Mouse (Mus musculus) liver, postnatal 0 days (tissue): ENCODE measurements around the gene Npas1. TPM values are rescaled to one million over a fixed set of nuclear protein-coding genes. Genes with fewer than 3 reads are reported as not detected.

Experiments
- ATAC-seq: fragments of 200-750 bp; cut with Nextera tagmentation; 2 replicates; pipeline ENCODE4 v1.8.0; 2017; ENCODE audit warnings: mild to moderate bottlenecking, moderate library complexity
- DNase-seq: peaks from one replicate; pipeline ENCODE4 v3.0.0-alpha.2; 2016
- H3K27ac ChIP-seq: fragments of 300-500 bp; sonication (generic); 2 replicates; pipeline ENCODE4 v1.5.1; 2014; ENCODE audit warnings: antibody characterized with exemption, moderate library complexity, mild to moderate bottlenecking, low read depth
- H3K27me3 ChIP-seq: fragments of 300-500 bp; sonication (generic); 2 replicates; pipeline ENCODE4 v1.6.1; 2014; ENCODE audit warnings: low read length, control low read depth, mixed read lengths; ENCODE audit not compliant: insufficient read depth
- H3K36me3 ChIP-seq: fragments of 300-500 bp; sonication (generic); replicated peaks from 2 replicates; pipeline ENCODE4 v1.6.1; 2014; ENCODE audit warnings: mild to moderate bottlenecking, control low read depth, low read length, moderate library complexity, mixed read lengths; ENCODE audit not compliant: insufficient read depth
- H3K4me1 ChIP-seq: fragments of 300-500 bp; sonication (generic); 2 replicates; pipeline ENCODE4 v1.6.1; 2014; ENCODE audit warnings: antibody characterized with exemption, mild to moderate bottlenecking, control low read depth; ENCODE audit not compliant: insufficient read depth
- H3K4me2 ChIP-seq: fragments of 300-500 bp; sonication (generic); 2 replicates; pipeline ENCODE4 v1.6.1; 2014; ENCODE audit warnings: low read depth, mild to moderate bottlenecking, low read length, moderate library complexity, mixed read lengths
- H3K4me3 ChIP-seq: fragments of 300-500 bp; sonication (generic); 2 replicates; pipeline ENCODE4 v1.5.1; 2014; ENCODE audit warnings: low read depth, low read length
- H3K9ac ChIP-seq: fragments of 300-500 bp; sonication (generic); replicated peaks from 2 replicates; pipeline ENCODE4 v1.6.1; 2014; ENCODE audit warnings: mild to moderate bottlenecking, moderate library complexity
- H3K9me3 ChIP-seq: fragments of 300-500 bp; sonication (generic); 2 replicates; pipeline ENCODE4 v1.6.1; 2016; ENCODE audit warnings: mild to moderate bottlenecking, control low read depth, low read length, mixed read lengths
- CTCF ChIP-seq: sonication (generic); IDR thresholded peaks from 2 replicates; pipeline ENCODE4 v1.5.1; 2016; ENCODE audit warnings: antibody characterized with exemption, low read depth
- EP300 ChIP-seq: IDR thresholded peaks from 2 replicates; pipeline ENCODE4 v1.6.1; 2016; ENCODE audit warnings: antibody characterized with exemption, low read depth, mild to moderate bottlenecking
- WGBS: fragments of 180-500 bp; shearing (Covaris S2); extraction: QIAGEN DNeasy Blood & Tissue Kit; methylation state at CpG from one replicate; pipeline ENCODE4 v1.1.7; 2014; ENCODE audit not compliant: insufficient replicate concordance; 5-methylcytosine and 5-hydroxymethylcytosine counted together
- polyA plus RNA-seq: library from polyadenylated mRNA; unstranded; fragments of >200 nt; fragmentation: Nextera tagmentation; extraction: Ambion mirVana; gene quantifications from 2 replicates; pipeline ENCODE4 v1.2.1, GENCODE M21; 2015

Gene Npas1
- polyA plus RNA-seq, 1 experiment from 2014 or later: 0.11 TPM

DNA sequence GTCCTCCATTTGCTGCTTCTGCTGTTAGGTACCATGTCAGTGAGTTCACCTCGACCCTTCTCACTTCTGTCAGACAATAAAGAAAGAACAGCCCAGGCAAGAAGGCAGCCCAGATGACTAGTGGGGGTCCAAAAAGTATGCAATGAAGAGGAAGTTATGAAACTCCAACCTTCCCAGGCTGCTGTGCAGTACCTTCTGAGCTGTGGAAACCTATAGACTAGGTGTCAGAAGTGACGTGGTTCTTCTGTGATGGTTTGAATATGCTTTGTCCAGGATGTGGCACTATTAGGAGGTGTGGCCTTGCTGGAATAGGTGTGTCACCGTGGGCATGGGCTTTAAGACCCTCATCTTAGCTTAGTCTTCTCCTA lies 27.7 kb upstream of the Npas1 start:
- no peak for DNase-seq
- Histone ChIP-seq H3K27ac (peak overlapping the region; percentile 78), H3K4me2 (no peak overlapping the region), H3K4me3 (no peak overlapping the region), H3K36me3 (0 out of 2 replicates have a peak, but pooled peaks cover 16% of the 10 kb centered on the region), H3K4me1 (peaks cover 21% of the 10 kb centered on the region), H3K27me3 (no peaks in the 10 kb centered on the region), H3K9ac (no peak overlapping the region), H3K9me3 (no peaks in the 10 kb centered on the region)
- WGBS: 65% methylated on average over 3 of the region's 3 CpGs
- peak; percentile 14; the same call in 1 of the 2 replicates for ATAC-seq
- no peak for TF ChIP-seq EP300

DNA sequence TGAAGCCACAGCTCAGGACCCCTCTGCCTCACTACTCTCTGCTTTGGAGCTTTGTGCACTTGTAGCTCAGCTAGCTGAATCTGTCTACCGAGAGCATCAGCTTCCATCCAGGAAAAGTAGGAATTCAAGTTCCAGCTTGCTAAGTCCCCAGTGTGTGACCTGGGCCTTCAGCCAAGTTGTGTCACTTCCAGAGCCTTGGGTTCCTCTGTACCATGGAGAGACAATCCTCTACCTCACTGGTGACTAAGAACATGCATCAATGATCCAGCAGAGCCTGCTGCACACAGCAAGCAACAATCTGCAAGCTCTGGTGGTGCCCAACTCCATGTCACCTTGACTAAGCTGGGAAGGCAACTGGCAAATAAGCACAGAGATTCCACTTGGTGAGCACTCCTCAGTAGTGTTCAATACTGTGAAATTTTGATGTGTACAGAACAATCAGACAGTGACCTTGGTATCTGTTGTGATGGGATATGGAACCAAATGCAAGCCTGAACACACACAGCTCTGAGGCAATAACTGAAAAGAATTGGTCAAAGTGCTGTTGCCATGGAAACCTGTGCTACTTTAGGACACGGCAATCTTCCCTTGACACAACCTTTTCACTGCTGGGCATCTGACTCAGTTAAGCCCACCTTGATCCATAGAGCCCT lies 27.2 kb upstream of the Npas1 start:
- Histone ChIP-seq H3K36me3 (0 out of 2 replicates have a peak, but pooled peaks cover 16% of the 10 kb centered on the region), H3K4me1 (peaks cover 21% of the 10 kb centered on the region), H3K9me3 (no peaks in the 10 kb centered on the region), H3K27me3 (no peaks in the 10 kb centered on the region), H3K9ac (no peak overlapping the region), H3K4me3 (no peak overlapping the region), H3K27ac (peak overlapping the region; percentile 85), H3K4me2 (no peak overlapping the region)
- DNase-seq (peak; percentile 47), ATAC-seq (peak; percentile 97)
- 50% methylated on average over 2 of the region's 2 CpGs for WGBS
- TF ChIP-seq EP300: no peak
- no peak for TF ChIP-seq CTCF

DNA sequence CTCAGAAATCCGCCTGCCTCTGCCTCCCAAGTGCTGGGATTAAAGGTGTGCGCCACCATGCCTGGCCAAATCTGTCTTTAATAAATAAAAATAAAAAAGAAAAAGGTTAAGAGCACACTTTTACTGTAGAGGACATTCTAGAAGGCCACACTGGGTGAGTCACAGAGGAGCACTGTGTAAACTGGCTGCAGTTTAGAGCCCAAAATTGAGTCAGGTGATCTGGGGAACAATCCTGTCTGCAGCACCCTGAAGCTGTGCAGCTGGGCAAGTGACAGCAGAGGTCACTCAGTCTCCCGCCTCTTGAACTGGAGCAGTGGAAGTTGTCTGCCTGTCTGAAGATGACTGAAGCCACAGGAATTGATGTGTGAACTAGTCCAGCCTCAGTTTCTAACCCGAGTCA lies 24.0 kb upstream of the Npas1 start:
- no peaks in the 10 kb centered on the region for H3K9me3 ChIP-seq
- TF ChIP-seq EP300: no peak
- TF ChIP-seq CTCF: no peak
- H3K4me3 ChIP-seq: no peak overlapping the region
- 80% methylated on average over 4 of the region's 4 CpGs for WGBS
- ATAC-seq: no peak
- peaks cover 18% of the 10 kb centered on the region for H3K4me1 ChIP-seq
- DNase-seq: no peak
- peaks cover 28% of the 10 kb centered on the region for H3K36me3 ChIP-seq
- H3K27me3 ChIP-seq: no peaks in the 10 kb centered on the region
- no peak overlapping the region for H3K27ac ChIP-seq
- H3K9ac ChIP-seq: no peak overlapping the region
- no peak overlapping the region for H3K4me2 ChIP-seq

GRCm38 (mm10) chr7:16499671-16500104 lies 22.2 kb upstream of the Npas1 start:
- no peak overlapping the region for H3K4me3 ChIP-seq
- no peak for TF ChIP-seq CTCF
- no peak for TF ChIP-seq EP300
- 88% methylated on average over 6 of the region's 6 CpGs for WGBS
- H3K27me3 ChIP-seq: no peaks in the 10 kb centered on the region
- H3K4me1 ChIP-seq: peaks cover 12% of the 10 kb centered on the region
- H3K4me2 ChIP-seq: no peak overlapping the region
- no peak for ATAC-seq
- H3K27ac ChIP-seq: no peak overlapping the region
- H3K36me3 ChIP-seq: peaks cover 27% of the 10 kb centered on the region
- no peak for DNase-seq
- no peaks in the 10 kb centered on the region for H3K9me3 ChIP-seq
- no peak overlapping the region for H3K9ac ChIP-seq

DNA sequence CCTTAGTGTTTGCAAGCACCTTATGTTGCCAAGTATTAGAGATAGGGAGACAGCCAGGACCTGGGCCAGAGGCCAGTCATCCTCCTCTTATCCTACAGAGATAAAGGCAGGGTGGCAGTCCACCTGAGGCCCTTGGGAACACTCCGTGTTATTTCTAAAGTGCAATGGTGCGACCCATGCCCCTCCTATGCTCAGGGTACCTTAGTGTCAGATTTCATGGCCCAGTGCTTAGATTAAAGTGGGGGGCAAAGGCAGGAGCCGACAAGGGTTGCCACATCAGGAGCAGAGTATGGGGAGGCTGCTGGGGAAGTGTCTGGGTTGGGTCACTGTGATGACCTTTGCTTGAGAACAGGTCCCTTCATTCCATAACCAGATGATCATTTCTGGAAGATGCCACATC lies 18.7 kb upstream of the Npas1 start:
- Histone ChIP-seq H3K4me3 (no peak overlapping the region), H3K36me3 (peaks cover 19% of the 10 kb centered on the region), H3K27ac (no peak overlapping the region), H3K27me3 (no peaks in the 10 kb centered on the region), H3K4me1 (no peaks in the 10 kb centered on the region), H3K9me3 (no peaks in the 10 kb centered on the region), H3K9ac (no peak overlapping the region), H3K4me2 (no peak overlapping the region)
- DNase-seq: no peak
- ATAC-seq: no peak
- TF ChIP-seq CTCF: no peak
- no peak for TF ChIP-seq EP300
- 85% methylated on average over 3 of the region's 3 CpGs for WGBS

- H3K9ac ChIP-seq: no peak overlapping the region
- peaks cover 18% of the 10 kb centered on the region for H3K36me3 ChIP-seq
- H3K27ac ChIP-seq: no peak overlapping the region
- TF ChIP-seq CTCF: peak; percentile 71
- no peak for TF ChIP-seq EP300
- H3K4me2 ChIP-seq: no peak overlapping the region
- DNase-seq: peak; percentile 48
- no peak overlapping the region for H3K4me3 ChIP-seq
- no peaks in the 10 kb centered on the region for H3K9me3 ChIP-seq
- no peaks in the 10 kb centered on the region for H3K27me3 ChIP-seq
- no peak for ATAC-seq
- H3K4me1 ChIP-seq: no peaks in the 10 kb centered on the region
- 41% methylated on average over 2 of the region's 2 CpGs for WGBS
These were observed 15.8 kb upstream of the Npas1 start for GRCm38 (mm10) chr7:16493361-16493760.
